Mouse (Mus musculus): ENCODE measurements around the gene Dpep2nb. TPM values are rescaled to one million over a fixed set of nuclear protein-coding genes. Genes with fewer than 3 reads are reported as not detected.
"Not testable (repeated sequence)": the region's sequence is repeated elsewhere in the genome, so short reads cannot be mapped to it uniquely, and the experiment has no call there.

Dpep2nb gene
- total RNA-seq, 2 experiments from 2014 or later, result not detected

GRCm38 (mm10) chr8:106007891-106008290, 2.1 kb upstream of the Dpep2nb start:
- DNase-seq; intact Hi-C loops (cut with DNase I): not testable (repeated sequence)

DNA sequence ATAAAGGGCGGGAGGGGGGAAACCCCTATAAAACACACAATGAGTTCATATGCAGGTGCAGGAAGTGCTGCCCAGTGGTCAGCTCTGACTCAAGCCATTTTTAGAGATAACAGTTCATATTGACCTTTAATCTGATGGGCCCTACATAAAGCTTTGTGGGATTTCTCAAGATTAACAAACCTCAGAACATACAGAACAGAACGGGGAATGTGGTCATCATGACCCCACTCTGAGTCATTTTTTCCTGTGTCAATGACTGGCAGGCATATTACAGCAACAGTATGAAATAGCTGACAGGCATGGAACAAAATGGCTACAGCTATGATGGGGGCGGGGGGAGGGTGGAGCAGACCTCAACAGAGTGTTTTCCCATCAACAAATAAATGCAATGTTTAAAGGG, 1.4 kb upstream of the Dpep2nb start:
- no peak for DNase-seq

GRCm38 (mm10) chr8:106006413-106006812, 638 bp upstream of the Dpep2nb start:
- DNase-seq, result no peak
- intact Hi-C loops (cut with DNase I), result no loop called here

More for the DNA sequence above, 1.4 kb upstream of the Dpep2nb start:
- intact Hi-C loops (cut with DNase I), result no loop called here

DNA sequence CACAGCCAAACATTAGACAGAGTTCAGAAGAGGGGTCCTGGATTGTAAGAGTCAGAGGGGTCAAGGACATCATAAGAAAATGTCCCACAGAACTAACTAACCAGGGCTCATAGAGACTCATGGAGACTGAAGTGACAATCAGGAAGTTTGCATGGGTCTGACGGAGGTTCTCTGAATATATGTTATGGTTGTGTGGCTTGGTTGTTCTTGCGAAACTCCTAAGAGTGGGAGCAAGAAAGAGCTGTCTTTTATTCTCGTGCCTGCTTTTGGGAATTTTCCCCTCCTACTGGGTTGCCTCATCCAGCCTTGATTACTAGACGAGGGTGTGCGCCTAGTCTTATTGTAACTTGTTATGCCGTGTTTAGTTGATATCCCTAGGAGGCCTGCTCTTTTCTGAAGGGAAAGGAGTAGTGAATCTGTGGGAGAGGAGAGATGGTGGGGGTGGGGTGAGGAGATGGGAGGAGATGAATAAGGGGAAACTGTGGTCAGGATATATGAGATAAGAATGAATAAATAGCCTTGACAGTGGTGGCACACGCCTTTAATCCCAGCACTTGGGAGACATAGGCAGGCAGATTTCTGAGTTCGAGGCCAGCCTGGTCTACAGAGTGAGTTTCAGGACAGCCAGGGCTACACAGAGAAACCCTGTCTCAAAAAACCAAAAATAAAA, 1.1 kb downstream of the Dpep2nb start:
- intact Hi-C loops (cut with DNase I), result no loop called here
- no peak for DNase-seq

DNA sequence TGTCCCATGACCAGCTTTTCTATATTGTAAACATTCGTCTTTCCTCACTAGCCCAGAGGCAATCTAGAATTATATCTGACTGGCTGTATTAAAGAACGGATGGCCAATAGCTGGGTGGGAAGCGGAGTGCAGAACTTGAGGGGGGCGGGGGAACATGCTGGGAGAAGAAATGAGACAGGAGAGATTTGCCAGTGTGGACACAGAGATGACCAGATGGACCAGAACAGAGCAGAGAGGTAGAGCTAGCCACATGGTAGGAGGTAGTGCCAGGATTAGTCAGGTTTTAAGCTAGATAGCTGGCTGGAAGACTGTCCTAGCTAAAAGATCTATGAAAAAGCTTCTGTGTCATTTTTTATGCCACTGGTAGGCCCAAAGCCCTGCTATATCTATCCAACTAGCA, 3.9 kb downstream of the Dpep2nb start:
- intact Hi-C loops (cut with DNase I), result no loop called here
- no peak for DNase-seq

- intact Hi-C loops (cut with DNase I), result loop anchor here (10.0 kb wide), 1 partner anchor 116 kb away; no protein-coding TSS in a partner anchor
- no peak for DNase-seq
These were observed 6.8 kb downstream of the Dpep2nb start for GRCm38 (mm10) chr8:105998971-105999370.

DNA sequence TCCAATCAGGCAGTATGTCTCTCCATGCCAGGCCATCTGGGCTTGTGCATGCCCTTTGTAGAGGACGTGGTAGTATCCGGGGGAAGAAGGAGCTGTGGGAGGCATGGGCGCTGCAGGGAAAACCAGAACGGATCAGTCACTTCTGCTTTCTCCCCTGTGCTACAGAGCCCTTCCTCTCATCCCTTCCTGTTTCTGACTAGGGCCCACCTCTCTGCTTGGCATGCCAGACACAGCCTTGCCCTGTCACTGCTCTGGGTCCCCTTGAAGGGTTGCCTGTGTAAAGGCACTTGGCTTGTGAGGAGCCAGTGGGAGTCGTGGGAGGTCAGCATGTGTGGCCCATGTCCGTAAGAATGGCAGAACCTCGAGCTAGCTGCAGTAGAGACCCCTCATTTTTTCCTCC, 9.4 kb downstream of the Dpep2nb start:
- DNase-seq, result no peak
- intact Hi-C loops (cut with DNase I), result loop anchor here (10.0 kb wide), 1 partner anchor 118 kb away; no protein-coding TSS in a partner anchor

DNA sequence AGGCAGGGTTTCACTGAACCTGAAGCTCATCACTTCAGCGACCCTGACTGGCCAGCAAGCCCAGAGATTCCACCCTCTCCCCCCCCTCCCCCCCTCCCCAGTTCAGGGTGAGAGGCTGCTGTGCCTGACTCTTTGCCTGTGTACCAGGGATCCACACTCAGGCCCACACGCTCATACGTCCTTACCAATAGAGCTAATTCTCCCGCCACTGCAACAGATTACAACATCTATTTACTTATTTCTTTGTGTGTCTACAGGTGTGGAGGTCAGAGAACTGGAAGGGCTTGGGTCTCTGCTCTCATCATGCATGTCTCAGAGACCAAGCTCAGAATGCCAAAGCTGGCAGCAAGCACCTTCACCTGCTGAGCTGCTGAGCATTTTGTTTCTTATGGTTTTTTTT, 12.5 kb downstream of the Dpep2nb start:
- intact Hi-C loops (cut with DNase I), result loop anchor here (10.0 kb wide), 1 partner anchor 122 kb away; no protein-coding TSS in a partner anchor
- DNase-seq, result no peak

DNA sequence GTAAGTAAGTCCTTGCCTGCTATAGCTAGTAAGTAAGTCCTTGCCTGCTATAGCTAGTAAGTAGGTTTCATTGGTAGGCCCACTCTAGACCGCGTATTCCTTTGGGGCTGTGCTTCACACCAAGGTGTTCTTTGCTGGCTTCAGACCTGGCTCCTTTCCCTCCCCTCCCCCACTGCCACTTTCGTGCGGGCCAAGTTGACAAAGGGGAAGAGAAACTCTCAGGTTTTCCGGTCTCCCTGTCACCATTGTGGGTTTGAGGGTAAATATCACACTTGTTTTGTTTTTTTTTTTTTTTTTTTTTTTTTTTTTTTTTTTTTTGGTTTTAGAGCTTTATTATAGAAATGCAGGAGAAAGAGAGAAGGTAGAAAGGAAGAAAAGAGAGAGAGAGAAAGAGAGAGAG, 13.3 kb downstream of the Dpep2nb start:
- intact Hi-C loops (cut with DNase I), result loop anchor here (10.0 kb wide), 1 partner anchor 122 kb away; no protein-coding TSS in a partner anchor
- DNase-seq, result no peak

DNA sequence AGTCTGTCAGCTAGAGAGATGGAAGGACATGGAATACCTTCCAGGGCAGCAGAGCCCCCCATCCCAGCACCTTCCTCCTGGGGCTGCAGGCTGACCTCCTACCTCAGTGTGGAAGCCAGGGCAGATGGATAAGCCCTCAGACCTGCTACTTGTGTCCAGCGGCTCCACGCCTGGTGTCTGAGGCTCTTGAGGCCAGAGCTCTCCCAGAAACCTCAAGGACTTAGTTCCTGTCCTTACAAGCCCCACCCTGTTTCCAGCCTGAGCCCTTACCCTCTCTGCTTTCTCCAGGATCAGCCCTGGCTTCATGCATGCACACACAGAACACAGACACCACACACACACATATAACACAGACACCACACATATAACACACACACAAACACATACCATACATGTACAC, 14.2 kb downstream of the Dpep2nb start:
- no peak for DNase-seq
- intact Hi-C loops (cut with DNase I), result loop anchor here (1.0 to 10.0 kb wide), 2 partner anchors 31 to 123 kb away; no protein-coding TSS in a partner anchor

GRCm38 (mm10) chr8:105990856-105991387, 14.9 kb downstream of the Dpep2nb start, which contains the start of gene Dus2:
TSS of gene Dus2 (plus strand) at chr8:105991337.
- intact Hi-C loops (cut with DNase I), result loop anchor here (1.0 to 10.0 kb wide), 2 partner anchors 31 to 124 kb away; no protein-coding TSS in a partner anchor
- peak; percentile 59 to 77 for DNase-seq

- intact Hi-C loops (cut with DNase I), result no loop called here
- no peak for DNase-seq
These were observed 17.2 kb downstream of the Dpep2nb start for GRCm38 (mm10) chr8:105988546-105988945.

GRCm38 (mm10) chr8:105983406-105983805, 22.4 kb downstream of the Dpep2nb start:
- intact Hi-C loops (cut with DNase I); DNase-seq: not testable (repeated sequence)

GRCm38 (mm10) chr8:105981146-105981545, 24.6 kb downstream of the Dpep2nb start:
- intact Hi-C loops (cut with DNase I), result no loop called here
- DNase-seq, result no peak

DNA sequence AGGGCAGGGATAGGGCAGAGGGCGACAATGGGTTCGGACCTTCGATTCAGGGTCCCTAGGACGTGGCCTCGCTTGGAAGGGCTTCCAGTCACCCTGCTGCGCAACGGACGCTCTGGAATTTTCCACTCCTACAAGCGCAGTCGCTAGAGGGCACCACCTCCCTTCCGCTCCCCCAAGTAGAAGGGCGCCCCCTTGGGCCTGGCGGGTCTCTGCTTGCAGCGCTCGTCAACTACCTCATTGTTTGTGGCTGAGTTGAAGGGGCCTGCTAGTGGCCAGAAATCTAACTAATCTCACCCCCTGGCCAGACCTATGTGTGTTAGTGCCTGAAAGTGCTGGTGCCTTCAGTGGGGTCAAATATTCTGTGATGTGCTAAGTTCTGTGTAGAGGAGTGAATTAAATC, 26.4 kb downstream of the Dpep2nb start, which contains the start of gene Dpep3:
TSS of gene Dpep3 (minus strand) at position 105 of the 400 bp plus-strand sequence.
- DNase-seq, result no peak
- intact Hi-C loops (cut with DNase I), result no loop called here

DNA sequence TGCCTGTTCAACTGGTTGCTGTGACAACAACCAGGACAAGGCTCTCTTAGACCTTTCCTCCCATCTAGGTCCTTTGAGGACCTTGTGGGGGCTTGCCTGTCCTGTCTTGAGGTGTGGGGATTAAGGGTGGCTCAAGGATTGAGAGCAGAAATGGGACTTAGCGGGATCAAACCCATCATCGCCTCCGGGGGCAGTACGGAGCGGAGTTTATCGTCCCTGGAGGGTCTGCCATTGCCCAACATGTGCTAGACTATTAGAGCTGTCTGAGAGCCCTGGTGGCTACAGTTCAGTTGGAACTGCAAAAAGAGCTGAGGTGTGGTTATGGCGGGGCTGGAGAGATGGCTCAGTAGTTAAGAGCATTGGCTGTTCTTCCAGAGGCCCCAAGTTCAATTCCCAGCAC, 30.4 kb downstream of the Dpep2nb start:
- intact Hi-C loops (cut with DNase I), result no loop called here
- DNase-seq, result no peak

DNA sequence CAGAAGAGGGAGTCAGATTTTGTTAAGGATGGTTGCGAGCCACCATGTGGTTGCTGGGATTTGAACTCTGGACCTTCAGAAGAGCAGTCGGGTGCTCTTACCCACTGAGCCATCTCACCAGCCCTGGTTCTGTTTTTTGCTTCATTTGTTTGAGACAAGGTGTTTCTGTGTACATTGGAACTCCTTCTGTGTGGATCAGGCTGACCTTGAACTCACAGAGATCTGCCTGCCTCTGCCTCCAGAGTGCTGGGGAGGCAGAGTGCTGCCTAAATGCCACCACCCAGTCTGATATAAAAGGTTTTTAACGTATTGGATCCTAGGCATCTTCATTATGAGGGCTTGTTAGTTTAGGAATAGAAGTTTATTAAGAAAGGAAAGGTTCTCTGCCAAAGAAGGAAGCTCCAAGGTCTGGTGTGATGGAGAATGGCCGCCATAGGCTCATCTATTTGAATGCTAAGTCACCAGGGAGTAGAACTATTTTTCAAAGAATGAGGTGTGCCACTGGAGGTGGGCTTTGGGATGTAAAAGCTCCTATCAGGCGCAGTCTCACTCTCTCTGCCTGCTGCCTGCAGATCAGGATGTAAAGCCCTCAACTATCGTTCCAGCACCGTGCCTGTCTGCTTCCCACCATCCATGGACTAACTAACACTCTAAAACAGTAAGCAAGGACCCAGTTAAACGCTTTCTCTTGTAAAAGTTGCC, 34.6 kb downstream of the Dpep2nb start:
- DNase-seq, result no peak
- intact Hi-C loops (cut with DNase I), result no loop called here

DNA sequence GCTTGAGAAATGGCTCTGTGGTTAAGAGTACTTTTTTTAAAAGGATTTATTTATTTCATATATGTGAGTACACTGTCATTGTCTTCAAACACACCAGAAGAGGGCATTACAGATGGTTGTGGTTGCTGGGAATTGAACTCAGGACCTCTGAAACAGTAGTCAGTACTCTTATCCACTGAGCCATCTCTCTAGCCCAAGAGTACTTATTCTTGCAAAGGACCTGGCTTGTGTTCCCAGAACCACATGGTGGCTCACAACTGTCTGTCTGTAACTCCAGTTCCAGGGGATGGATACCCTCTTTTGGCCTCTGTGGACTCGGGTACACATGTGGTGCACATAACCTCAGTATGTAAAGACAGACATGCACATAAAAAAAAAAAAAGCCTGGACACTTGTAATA, 36.4 kb downstream of the Dpep2nb start:
- intact Hi-C loops (cut with DNase I), result no loop called here
- no peak for DNase-seq

GRCm38 (mm10) chr8:105966692-105967311, 39.0 kb downstream of the Dpep2nb start:
- no peak for DNase-seq
- intact Hi-C loops (cut with DNase I), result no loop called here

DNA sequence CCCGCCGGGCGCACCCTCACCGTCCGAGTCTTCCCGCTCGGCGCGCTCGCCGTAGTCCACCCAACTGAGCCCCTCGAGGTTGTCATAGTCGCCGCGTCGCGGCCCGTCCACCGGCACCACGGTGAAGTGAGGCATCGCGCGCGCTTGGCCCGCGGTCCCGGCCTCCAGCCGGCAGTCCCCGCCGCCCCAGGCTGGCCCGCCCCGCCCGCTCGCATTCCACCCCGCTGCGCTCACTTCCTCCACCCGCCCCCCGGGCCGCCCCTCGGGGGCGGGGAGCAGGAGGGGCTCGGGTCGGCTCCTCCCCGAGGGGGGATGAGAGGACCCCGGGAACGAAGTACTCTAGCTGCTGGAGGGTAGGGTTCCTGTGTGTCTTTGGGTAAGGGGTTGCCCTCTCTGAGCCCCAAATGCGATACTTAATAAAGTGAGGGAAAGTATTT, 39.9 kb downstream of the Dpep2nb start, which contains the start of gene Slc12a4:
TSS of gene Slc12a4 (minus strand) at position 193 of the 437 bp plus-strand sequence.
- peak; percentile 69 to 77 for DNase-seq
- intact Hi-C loops (cut with DNase I), result no loop called here
